Mouse (Mus musculus) common myeloid progenitor, adult 5-6 weeks (primary cell): ENCODE data around the gene Rsph1. TPM values are rescaled to one million over a fixed set of nuclear protein-coding genes. Genes with fewer than 3 reads are reported as not detected.
A peak's percentile ranks its signal among the peaks of the same experiment; 100 is the strongest.

Source experiments
- ATAC-seq: replicated peaks from 2 replicates; pipeline ENCODE4 v1.8.0; 2016; ENCODE audit warnings: low read depth, mild to moderate bottlenecking, moderate TSS enrichment, inconsistent platforms; ENCODE audit not compliant: poor library complexity, severe bottlenecking
- total RNA-seq: library from RNA; stranded (forward); fragments of 200-1000, 187-1606 nt; gene quantifications from 2 replicates; pipeline ENCODE4 v1.2.3, GENCODE M21; 2017

Gene Rsph1
- total RNA-seq, 1 experiment from 2014 or later: not detected

DNA sequence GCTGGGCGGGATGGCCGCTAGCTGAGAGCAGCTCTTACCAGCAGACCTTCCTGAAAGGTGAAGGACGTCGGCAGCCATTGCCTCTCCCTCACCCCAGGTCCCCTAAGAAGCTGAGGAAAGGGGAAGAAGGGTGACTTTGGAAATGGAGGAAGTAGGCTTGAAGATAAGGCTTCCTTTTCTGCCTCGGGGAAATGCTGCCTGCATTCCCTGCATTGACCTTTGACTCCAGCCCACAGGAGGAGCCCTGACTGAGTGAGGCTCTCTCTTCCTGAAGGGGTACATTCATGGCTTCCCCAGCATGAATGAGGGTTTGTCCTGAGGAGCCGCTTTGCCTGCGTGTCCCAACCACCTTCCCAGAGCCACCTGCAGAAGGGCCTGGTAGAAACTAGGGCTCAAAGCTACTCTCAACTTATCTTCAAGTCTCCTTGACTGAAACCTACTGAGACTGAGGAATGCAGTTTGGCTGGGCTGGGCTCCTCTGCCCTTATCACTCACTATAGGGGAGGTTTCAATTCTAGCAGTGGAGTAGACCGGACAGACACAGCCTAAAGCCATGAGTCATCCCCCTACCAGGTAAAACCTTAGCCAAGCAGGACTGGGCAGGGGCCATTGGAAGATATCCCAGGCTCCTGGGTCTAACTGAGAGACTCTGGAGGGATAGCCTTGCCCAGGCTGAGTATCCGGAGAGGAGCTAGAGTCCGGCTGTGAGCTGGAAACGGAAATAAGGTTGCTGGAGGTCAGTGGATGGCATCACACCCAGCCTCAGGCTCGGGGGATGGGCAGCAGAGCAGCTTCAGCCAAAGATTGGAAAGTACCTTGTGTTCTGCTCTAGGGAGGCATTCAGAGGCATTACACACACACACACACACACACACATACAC lies 28.0 kb upstream of the Rsph1 start:
- peak; percentile 43 for ATAC-seq

DNA sequence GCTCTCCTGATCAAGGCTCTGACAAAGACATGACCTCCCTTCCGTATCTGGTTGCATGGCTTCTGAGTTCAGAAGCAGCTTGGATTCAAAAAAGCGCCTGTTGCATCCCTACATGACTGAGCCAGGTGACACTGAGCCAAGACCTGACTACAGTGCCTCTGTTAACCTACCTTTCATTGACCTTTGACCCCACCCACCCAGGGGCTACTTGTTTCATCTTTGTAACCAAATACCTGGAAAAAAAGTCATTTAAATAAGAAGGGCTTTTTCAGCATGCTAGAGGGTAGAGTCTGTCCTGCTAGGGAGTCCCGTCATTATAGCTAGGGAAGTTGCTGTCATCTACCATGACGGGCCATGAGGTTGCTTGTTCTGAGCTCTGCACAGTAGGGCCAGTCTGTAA lies 26.2 kb upstream of the Rsph1 start:
- ATAC-seq: no peak

DNA sequence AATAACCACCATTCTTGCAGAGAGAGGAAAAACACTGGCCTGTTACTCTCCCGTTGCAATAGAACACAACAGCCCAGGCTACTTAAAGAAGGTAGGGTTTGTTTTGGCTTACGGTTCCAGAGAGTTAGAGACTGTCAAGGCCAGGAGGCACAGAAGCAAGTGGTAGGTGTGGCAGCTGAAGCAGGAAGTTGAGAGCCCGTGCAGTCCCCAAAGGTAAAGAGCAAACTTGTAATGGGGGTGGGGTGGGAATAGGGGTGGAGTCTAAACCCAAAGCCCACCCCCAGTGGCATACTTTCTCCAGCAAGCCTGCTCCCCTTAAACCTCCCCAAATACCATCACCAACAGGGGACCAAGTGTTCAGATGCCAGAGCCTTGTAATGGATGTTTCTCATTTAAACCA lies 23.6 kb upstream of the Rsph1 start:
- no peak for ATAC-seq

DNA sequence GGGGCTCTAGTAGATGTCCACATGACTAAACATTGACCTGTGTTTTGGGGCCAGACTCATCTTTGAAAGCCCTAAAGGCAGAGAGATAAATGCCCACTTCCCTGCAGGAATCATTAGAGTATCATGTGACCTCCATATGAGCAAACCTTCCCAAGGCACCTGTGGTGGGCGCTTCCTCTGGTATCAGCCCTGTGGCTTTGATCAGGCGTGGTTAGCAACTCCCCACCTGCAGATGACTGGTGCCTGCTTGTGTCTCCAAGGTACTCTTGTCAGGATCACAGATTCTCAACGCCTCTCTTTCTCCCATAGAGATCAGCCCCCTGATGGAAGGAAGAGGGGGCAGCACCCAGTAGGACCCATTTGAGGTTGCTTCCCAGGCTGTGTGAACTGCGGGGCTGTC lies 22.8 kb upstream of the Rsph1 start:
- no peak for ATAC-seq

DNA sequence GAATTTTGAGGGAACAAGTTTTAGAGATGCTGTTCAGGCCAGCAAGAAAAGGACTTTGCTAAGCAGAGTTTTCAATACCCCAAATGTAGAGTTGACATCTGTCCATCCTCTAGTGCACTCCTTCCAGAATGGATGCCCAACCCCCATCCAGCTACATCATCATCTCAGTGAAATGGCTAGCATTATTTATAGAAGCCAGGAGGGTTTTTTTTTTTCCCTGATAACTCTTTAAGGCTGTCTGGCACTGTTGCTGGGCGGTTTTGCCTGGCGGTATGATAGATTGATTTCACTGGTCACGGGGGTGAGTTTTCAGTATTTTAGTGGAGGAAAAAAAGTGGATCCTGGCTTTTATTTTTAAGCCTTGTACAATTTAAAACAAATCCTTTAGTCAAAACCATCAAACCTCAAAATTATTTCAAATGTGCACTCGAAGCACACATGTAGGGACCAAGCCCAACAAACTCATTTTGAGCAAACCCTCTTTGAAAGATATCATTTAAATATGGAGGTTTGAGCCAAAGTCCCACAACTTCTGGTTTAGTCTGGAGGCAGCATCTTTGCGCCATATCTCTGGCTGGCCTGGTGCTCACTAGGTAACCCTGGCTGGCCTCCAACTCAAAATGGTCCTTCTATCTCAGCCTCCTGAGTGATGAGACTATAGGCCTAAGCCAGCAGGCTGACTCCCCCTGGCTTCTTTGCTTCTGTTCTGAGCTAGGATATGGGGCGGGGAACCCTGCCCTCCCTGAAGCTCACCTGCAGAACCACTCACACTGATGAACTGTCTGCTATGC lies 21.4 kb upstream of the Rsph1 start:
- ATAC-seq: no peak

DNA sequence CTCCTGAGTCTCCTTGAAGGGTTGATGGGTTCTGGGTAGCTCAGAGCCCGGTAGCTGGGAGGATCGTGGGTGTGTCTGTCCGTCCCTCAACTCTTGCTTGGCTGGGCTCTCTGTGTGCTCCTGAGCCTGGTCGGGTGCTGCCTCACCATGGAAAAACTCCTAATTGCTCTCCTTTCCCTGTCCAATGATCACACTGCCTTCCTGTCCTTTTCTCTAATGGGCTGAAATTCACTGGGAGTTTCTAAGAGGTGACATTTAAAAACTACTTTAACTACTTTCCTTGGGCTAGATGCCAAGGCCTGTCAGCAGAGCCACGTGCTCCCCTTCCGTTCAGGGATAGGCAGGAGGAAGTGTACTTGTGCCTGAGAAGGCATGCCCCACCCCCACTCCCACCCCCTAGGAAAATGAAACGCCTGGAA lies 20.3 kb upstream of the Rsph1 start:
- ATAC-seq: no peak

DNA sequence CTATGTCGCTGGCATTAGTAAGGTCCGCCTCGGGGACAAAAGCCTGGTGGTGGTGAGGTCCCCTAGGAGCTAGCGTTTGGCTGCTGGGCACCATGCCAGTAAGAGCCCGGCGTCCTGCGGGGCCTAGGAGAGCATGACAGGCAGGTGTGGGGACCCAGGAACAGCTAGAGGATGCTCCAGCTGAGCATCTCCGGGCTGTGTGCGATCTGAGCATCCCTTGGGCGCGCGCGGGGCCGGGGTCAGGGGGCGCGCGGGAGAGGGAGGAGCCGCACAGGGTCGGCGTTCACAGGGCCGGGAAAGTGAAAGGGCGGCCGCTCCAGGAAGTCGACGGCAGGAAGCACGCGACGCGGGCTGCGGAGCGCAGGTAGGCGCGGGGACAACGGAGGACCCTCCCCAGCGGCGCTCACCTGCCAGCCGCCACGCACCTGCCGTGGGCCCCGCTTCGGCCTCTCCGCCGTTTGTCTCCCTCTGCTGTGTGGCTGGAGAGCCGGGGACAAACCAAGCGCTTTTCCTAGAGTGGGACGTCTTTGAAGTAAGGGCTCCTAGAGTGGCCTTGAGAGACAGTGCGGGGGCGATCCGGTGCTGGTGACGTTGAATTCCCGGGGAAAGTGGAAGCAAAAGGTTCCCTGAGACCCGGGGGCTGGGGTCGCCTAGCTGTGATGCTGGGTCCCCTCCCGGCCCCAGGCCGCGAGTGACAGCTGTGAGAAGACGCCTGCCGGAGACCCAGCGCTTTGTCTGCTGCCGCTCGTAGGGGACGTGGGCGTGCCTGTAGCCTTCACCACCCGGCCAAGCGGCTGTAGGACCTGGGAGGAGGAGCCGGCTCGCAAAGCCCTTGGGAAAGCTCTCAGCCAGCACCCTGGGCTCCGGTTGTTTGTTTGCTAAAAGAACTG lies 19.0 kb upstream of the Rsph1 start:
- ATAC-seq: peak; percentile 70

DNA sequence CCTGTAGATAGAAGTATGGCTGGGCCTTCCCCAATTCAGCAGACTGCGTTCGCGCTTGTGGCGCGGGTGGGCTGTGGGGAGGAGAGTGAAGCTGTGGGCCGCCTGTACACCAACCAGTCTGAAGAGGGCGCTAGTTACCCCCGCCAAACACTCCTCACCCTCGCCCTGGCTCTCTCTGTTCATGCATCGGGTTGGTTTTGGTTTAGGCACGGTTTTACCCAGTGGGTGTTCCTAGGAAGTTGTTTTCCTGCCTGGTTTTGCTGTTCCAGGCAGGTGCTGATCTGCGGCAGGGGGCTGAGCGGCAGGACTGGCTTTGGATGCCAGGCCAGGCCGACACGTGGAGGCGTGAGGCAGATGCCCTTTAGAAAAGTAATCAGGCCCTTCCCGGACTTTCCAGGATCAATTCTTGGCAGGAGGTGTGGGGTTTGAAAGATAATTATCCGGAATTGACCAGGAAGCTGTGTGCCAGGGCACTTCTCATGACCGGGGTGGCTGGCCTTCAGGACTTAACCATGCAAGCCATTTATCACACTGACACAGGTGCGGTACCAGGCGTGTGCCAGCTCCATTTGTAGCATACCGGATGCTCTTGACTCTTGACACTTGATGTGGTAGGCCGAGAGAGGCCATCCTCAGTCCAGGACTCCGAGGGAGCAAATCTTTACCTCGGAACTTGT lies 18.2 kb upstream of the Rsph1 start:
- ATAC-seq: peak; percentile 65

DNA sequence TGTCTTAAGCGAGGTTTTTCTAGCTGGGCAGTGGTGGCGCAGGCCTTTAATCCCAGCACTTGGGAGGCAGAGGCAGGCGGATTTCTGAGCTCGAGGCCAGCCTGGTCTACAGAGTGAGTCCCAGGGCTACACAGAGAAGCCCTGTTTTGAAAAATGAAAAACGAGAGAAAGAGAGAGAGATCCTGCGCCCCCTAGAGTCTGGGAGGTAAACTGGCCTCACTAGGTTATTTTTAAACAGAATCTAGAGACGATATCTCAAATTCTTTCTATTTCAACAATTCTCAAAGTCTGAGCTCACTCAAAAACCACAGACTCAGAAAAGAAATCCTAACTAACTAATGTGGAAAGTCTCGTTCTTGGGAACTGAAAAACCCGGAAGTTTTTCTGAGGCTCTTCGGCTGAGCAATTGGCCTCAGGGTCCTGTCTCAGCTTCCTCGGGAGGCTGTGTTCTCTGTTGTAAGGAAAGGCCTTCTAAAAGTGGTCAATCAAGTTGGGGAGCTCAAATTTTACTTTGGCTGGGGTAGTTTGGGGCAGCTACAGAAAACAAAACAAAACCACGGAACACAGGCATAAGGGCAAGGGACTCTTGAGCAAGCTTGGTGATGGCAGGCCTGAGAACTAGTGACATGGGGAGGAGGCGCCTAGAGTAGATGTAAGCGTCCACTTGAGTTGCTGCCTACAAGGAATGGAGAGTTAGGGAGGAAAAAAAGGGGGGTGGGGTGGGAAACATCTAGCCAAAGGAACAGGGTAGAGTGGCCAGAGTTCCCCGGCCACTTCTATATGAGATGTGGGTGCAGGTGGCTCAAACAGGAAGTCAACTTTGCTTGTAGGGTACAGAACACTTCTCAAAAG lies 17.4 kb upstream of the Rsph1 start:
- ATAC-seq: no peak

DNA sequence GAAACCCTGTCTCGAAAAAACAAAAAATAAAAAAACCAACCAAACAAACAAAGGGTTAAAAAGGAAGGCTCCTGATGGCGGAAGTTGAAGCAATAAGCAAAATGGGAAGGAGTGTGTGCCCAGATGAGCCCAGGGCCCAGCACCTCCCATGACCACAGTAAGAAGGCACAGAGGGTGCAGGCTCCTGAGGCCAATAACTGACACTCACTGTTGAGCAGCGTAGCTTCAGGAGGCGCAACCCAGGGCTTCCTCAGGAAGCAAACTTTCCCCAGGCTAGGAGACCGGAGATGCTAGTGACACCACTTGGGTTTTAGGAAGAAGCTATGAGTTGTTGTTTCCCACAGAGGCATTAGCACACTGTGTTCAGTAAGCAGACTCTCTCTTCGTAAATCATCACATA lies 13.7 kb upstream of the Rsph1 start:
- peak; percentile 74 for ATAC-seq

DNA sequence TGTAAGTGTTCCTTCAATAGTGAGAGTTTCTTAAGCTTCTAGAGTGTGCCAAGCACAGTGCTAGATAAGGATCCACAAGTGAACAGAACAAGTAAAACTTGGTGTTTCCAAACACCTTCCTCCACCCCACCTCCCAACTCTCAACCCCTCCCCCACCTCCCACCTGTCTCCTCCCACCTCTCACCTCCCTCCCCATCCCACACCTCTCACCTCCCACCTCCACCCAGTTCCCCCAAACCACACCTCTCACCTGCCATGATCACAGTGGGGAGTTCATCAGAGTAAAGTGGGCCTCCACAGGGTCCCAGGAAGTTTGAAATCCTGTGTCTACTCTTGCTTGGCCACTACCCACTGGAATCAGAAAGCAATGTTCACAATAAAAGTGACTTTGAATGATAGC lies 13.1 kb upstream of the Rsph1 start:
- no peak for ATAC-seq

DNA sequence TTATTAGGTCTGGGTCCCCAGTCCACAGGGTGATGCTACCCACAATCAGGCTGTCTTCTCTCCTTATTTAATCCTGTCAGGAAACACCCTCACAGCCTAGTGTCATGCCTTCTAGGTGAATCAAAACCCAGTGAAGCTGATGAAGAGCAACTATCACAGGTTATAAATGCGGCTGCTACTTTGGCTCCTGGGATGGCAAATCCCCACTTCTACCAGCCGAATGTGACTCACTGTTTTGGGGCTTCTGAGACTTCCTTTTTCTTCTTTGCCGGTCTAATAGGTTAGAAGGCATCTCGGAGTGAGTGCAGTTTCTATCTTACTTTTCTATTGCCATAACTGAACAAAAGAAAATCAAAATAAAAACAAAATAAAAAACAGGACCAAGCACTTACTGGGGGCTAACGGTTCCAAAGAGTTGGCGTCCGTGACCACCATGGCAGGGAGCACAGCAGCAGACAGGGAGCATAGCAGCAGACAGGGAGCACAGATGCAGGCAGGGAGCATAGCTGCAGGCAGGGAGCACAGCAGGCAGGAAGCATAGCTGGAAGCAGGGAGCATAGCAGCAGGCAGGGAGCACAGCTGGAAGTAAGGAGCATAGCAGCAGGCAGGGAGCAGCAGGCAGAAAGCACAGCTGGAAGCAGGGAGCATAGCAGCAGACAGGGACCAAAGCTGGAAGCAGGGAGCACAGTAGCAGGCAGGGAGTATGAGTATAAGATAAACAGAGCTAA lies 12.0 kb upstream of the Rsph1 start:
- 0 out of 2 replicates have a peak, but pooled peaks have one; percentile 17 for ATAC-seq

DNA sequence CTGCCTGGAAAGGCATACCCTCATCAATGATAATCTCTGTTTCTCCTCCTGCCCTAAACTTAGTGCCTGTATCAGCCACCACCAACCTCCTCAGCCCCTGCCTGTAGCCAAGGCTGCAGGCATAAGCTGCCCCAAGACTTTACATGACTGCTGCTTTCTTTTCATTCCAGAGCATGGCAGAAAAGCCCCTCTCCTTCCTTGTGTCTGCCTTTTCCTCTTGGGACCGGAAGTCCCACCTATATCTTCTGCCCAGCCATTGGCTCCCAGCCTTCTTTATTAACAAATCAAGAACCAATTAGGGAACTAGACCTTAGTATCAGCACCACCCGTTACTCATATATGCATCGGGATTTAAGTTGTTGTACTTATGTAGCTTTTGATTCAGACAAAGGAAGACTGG lies 10.0 kb upstream of the Rsph1 start:
- no peak for ATAC-seq

DNA sequence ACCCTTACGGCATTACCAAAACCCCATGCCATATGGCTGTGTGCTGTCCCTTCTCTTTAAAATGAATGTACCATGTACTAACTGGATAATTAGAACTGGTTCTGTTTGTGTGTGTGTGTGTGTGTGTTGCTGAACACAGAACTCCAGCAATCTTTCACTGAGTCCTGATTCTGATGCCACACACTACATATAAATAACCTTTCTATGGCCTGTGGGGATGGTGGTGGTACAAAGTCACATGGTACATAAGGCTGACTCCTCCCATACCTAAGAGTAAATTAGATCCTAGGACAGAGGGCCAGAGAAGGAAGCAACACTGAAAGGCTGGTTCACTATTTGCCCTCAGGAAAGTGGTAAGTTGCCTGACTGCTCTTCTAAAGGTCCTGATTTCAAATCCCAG lies 9.3 kb upstream of the Rsph1 start, which contains the start of gene Slc37a1:
Slc37a1 (plus strand) TSS at position 301 of the 400 bp plus-strand sequence.
- ATAC-seq: no peak

DNA sequence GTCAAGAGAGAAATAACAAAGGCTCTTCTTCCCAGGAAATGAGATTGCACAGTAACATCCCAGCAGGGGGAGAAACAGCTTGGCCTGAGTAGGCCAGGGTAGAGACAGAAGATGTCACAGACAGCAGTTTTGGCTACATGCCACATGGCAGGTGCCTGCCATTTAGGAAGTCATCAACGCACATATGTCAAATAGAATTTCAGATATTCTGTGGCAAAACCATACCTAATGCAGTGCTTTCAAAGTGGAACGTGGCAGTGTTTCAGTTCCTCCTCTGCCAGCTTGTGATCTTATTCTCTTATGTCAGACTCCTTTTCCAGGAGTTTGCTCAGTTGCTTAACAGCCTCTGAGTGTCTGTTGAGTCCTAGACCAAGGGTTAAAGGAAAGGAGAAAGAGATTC lies 8.7 kb upstream of the Rsph1 start:
- ATAC-seq: peak; percentile 39

DNA sequence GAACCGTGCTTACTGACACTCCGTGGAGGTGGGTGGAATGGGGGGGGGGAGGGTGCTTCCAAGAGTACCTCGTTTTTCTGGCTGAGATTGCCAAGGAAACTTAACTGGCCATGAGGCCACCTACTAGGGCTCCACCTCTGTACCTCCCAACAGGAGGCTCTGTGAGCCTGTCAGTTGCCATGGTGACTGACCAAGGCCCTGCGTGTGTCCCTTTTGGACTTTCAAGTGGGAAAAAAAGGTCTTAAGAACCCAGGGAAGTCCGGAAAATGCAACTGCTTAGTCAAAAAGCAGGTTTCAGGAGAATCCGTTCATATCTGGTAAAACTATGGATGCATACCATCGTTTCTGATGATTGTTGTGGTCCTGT lies 5.5 kb upstream of the Rsph1 start:
- ATAC-seq: no peak

DNA sequence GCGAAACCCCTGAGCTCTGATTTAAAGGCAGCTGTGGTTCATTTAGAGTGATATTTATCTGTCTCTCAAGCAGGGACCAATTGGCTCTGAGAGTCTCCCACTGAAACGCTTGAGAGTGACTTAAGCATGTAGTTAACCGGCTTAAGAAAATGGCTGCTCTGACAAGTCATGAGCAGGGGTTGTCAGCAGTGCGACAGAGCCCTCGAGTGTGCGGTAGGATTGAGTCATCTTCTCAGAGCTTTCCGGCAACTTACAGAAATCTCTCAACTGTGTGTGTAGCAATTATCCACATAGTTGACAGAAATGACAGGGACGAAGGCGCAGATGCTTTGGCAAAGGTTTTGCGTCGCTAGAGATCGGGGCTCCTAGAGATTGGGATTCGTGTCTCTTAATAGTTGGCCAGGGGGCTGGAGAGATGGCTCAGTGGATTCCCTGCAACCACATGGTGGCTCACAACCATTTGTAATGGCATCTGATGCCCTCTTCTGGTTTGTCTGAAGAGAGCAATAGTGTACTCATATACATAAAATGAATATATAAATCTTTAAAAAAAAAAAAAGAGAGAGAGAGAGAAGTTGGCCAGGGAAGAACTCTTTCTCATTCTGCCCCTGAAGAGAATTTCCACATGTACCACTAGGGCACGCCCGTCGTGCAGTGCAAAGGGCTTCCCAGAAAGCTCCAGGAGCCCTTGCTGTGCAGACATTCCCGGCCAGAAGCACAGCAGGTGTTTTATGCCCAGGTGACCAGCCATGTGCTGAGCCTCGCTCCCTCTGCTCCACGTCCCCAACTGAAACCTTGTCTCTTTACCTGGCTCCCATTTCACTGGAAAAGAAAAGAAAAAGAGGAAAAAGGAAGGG lies 4.9 kb upstream of the Rsph1 start:
- no peak for ATAC-seq
